Mouse (Mus musculus) kidney, adult 2 months (tissue): ENCODE measurements around the gene Glis2.

Experiments
- CTCF ChIP-seq: fragments of 200-500 bp; conservative IDR thresholded peaks from 2 replicates; pipeline ENCODE4 v1.5.1; 2011; ENCODE audit warnings: low read depth, mild to moderate bottlenecking, control low read depth, low read length, moderate library complexity, mixed read lengths; ENCODE audit not compliant: insufficient read depth, insufficient read length
- POLR2A ChIP-seq: fragments of 200-500 bp; IDR thresholded peaks from one replicate; pipeline ENCODE4 v1.6.1; 2011; ENCODE audit warnings: low read depth, low read length, control low read depth

DNA sequence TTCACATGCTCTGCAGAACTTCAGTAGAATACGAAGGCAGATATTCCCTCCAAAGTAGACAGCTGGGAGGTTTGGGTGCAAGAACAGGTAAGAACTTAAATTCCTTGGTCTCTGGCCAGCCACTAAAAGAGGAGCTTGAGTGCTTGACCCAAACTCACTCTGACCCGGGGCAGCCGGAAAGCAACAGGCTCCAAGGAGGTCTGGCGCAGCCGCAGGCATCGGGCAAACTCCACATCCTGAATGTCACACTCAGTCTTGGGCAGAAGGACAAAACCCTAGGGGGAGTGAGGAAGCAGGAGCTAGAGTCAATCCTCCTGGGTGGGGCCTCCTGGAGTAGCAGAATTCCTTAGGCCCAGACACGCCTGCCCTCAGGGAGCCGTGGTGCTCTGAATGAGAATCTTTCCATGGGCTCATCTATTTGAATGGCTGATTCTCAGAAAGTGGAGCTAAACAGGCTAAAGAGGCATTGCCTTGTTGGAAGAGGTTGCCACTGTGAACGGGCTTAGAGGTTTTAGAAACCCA, 34.4 kb downstream of the Glis2 start:
- no peak for TF ChIP-seq CTCF
- TF ChIP-seq POLR2A = no peak
